Mouse (Mus musculus): ENCODE measurements around the gene Gm1979. TPM values are rescaled to one million over a fixed set of nuclear protein-coding genes. Genes with fewer than 3 reads are reported as not detected.
"Not testable (repeated sequence)": the region's sequence is repeated elsewhere in the genome, so short reads cannot be mapped to it uniquely, and the experiment has no call there.

Gene Gm1979
- polyA plus RNA-seq, 1 experiment from 2014 or later = 0.23 TPM

- peak overlapping the region; percentile 26 for H3K4me2 ChIP-seq (replicated peaks; ENCODE audit: low read depth, low read length)
- not testable (repeated sequence) for H3K27ac ChIP-seq (ENCODE audit: low read length); H3K4me3 ChIP-seq (ENCODE audit: low read depth, low read length); H3K36me3 ChIP-seq (ENCODE audit: control insufficient read depth, insufficient read depth, low read length); H3K9me3 ChIP-seq (ENCODE audit: control insufficient read depth, low read depth, low read length); ATAC-seq (ENCODE audit: insufficient number of reproducible peaks, insufficient read depth, low FRiP score, low read depth); H3K4me1 ChIP-seq (ENCODE audit: control insufficient read depth, insufficient read depth, low read length); H3K9ac ChIP-seq (replicated peaks; ENCODE audit: low read depth, low read length); H3K27me3 ChIP-seq (ENCODE audit: control insufficient read depth, insufficient read depth, low read length)
- WGBS = 19% methylated on average over 31 of the region's 32 CpGs
Measured at GRCm38 (mm10) chr5:25956611-25957010, 48.0 kb downstream of the Gm1979 start.

- 78% methylated on average over 2 of the region's 2 CpGs for WGBS
- not testable (repeated sequence) for ATAC-seq (ENCODE audit: insufficient number of reproducible peaks, insufficient read depth, low FRiP score, low read depth); H3K27me3 ChIP-seq (ENCODE audit: control insufficient read depth, insufficient read depth, low read length)
Measured at GRCm38 (mm10) chr5:25954317-25954716, 50.3 kb downstream of the Gm1979 start, which contains the start of gene Gm21671. Gm21671 (minus strand) TSS chr5:25954417.

More at GRCm38 (mm10) chr5:25954317-25954716, 50.3 kb downstream of the Gm1979 start, which contains the start of gene Gm21671:
- not testable (repeated sequence) for H3K4me1 ChIP-seq (ENCODE audit: control insufficient read depth, insufficient read depth, low read length); H3K9ac ChIP-seq (replicated peaks; ENCODE audit: low read depth, low read length); H3K9me3 ChIP-seq (ENCODE audit: control insufficient read depth, low read depth, low read length); H3K4me2 ChIP-seq (replicated peaks; ENCODE audit: low read depth, low read length); H3K4me3 ChIP-seq (ENCODE audit: low read depth, low read length); H3K36me3 ChIP-seq (ENCODE audit: control insufficient read depth, insufficient read depth, low read length); H3K27ac ChIP-seq (ENCODE audit: low read length)

Other genes with a start within 250 kb of the Gm1979 start
- 4.4 and 4.5 TPM in 2 replicates for gene Actr3b, start 244.8 kb downstream of the Gm1979 start, polyA plus RNA-seq (2014; fragmentation: Nextera tagmentation; extraction: Ambion mirVana)
- gene Gm21663, start 62.4 kb downstream of the Gm1979 start, polyA plus RNA-seq (2014; fragmentation: Nextera tagmentation; extraction: Ambion mirVana) = 0.26 TPM in 1 of 2 replicates, not detected in the other
- gene Gm21671, start 50.4 kb downstream of the Gm1979 start, polyA plus RNA-seq (2014; fragmentation: Nextera tagmentation; extraction: Ambion mirVana) = 0.11 and 0.17 TPM in 2 replicates
- gene Gm21680, start 32.1 kb downstream of the Gm1979 start, polyA plus RNA-seq (2014; fragmentation: Nextera tagmentation; extraction: Ambion mirVana) = 0.18 and 0.22 TPM in 2 replicates
- gene Gm21698, start 16.1 kb downstream of the Gm1979 start, polyA plus RNA-seq (2014; fragmentation: Nextera tagmentation; extraction: Ambion mirVana) = 0.15 and 0.32 TPM in 2 replicates
- gene Gm5862, start 18.1 kb upstream of the Gm1979 start, polyA plus RNA-seq (2014; fragmentation: Nextera tagmentation; extraction: Ambion mirVana) = 0.34 TPM in 1 of 2 replicates, not detected in the other
- 0.18 and 0.52 TPM in 2 replicates for gene Speer4a, start 34.8 kb upstream of the Gm1979 start, polyA plus RNA-seq (2014; fragmentation: Nextera tagmentation; extraction: Ambion mirVana)
- 0.17 TPM in 1 of 2 replicates, not detected in the other for gene Gm7347, start 53.8 kb upstream of the Gm1979 start, polyA plus RNA-seq (2014; fragmentation: Nextera tagmentation; extraction: Ambion mirVana)
- gene Gm10471, start 84.5 kb upstream of the Gm1979 start, polyA plus RNA-seq (2014; fragmentation: Nextera tagmentation; extraction: Ambion mirVana) = 0.09 TPM in 1 of 2 replicates, not detected in the other
- 0.24 and 0.32 TPM in 2 replicates for gene 5031410I06Rik, start 100.6 kb upstream of the Gm1979 start, polyA plus RNA-seq (2014; fragmentation: Nextera tagmentation; extraction: Ambion mirVana)
- 0.14 and 0.22 TPM in 2 replicates for gene Gm10220, start 116.6 kb upstream of the Gm1979 start, polyA plus RNA-seq (2014; fragmentation: Nextera tagmentation; extraction: Ambion mirVana)